Comparison of ENCODE assay signal across 8 mouse cellular contexts in genomic region chr2:11778087-11778823, GRCm38 (mm10). TPM values are rescaled to one million over a fixed set of nuclear protein-coding genes. Genes with fewer than 3 reads are reported as not detected.
DNase-seq lines count a peak whose midpoint lies in the region; ATAC-seq and TF ChIP-seq lines count a peak whose summit lies in the region.

No protein-coding gene starts in this region.

- TF ChIP-seq EP300 in liver, embryonic 14.5 days (IDR thresholded peaks at IDR 0.05; ENCODE audit: low read depth), result no peak
- TF ChIP-seq EP300 in stomach, postnatal 0 days (optimal IDR thresholded peaks at IDR 0.05), result no peak

- peak overlapping the region; percentile 76 for H3K9ac ChIP-seq in heart, embryonic 15.5 days
- peak overlapping the region; percentile 71 for H3K9ac ChIP-seq in liver, embryonic 14.5 days (replicated peaks)
- peak overlapping the region; percentile 80 for H3K9ac ChIP-seq in neural tube, embryonic 11.5 days (ENCODE audit: low read length)
- H3K9ac ChIP-seq in stomach, postnatal 0 days (ENCODE audit: low read length), result peak overlapping the region; percentile 76

- peaks cover 27% of the 10 kb centered on the region for H3K4me1 ChIP-seq in forebrain, embryonic 10.5 days
- peaks cover 36% of the 10 kb centered on the region for H3K4me1 ChIP-seq in heart, embryonic 15.5 days (replicated peaks)
- H3K4me1 ChIP-seq in liver, embryonic 14.5 days (replicated peaks; ENCODE audit: control insufficient read depth in 2 of 2, insufficient read depth in 2 of 2, low read length in 1 of 2), result peaks cover 9 to 12% of the 10 kb centered on the region in 2 experiments
- peaks cover 11% of the 10 kb centered on the region for H3K4me1 ChIP-seq in neural tube, embryonic 11.5 days (ENCODE audit: control insufficient read depth, insufficient read depth, low read length)
- H3K4me1 ChIP-seq in stomach, postnatal 0 days (replicated peaks; ENCODE audit: control insufficient read depth, insufficient read depth), result peaks cover 8% of the 10 kb centered on the region; the same call in 1 of the 2 replicates

- under 1% methylated on average over 43 of the region's 43 CpGs for WGBS in forebrain, embryonic 10.5 days
- under 1% methylated on average over 43 of the region's 43 CpGs for WGBS in heart, embryonic 15.5 days
- under 1% methylated on average over 43 of the region's 43 CpGs for WGBS in liver, embryonic 14.5 days (ENCODE audit: insufficient replicate concordance)
- under 1% methylated on average over 35 of the region's 43 CpGs for WGBS in neural tube, embryonic 11.5 days
- WGBS in stomach, postnatal 0 days, result under 1% methylated on average over 43 of the region's 43 CpGs

- H3K27ac ChIP-seq in forebrain, embryonic 10.5 days, result peak overlapping the region; percentile 92
- peak overlapping the region; percentile 98 for H3K27ac ChIP-seq in heart, embryonic 15.5 days
- peak overlapping the region; percentile 83 for H3K27ac ChIP-seq in liver, embryonic 14.5 days
- peak overlapping the region; percentile 88 for H3K27ac ChIP-seq in neural tube, embryonic 11.5 days (ENCODE audit: low read depth, low read length)
- peak overlapping the region; percentile 99 for H3K27ac ChIP-seq in stomach, postnatal 0 days (replicated peaks)

- peak; percentile 45; the same call in 1 of the 2 replicates for TF ChIP-seq CTCF in liver, embryonic 14.5 days (IDR thresholded peaks at IDR 0.05; ENCODE audit: low read depth)
- peak; percentile 36 for TF ChIP-seq CTCF in stomach, postnatal 0 days (IDR thresholded peaks at IDR 0.05; ENCODE audit: low read depth)

- no peaks in the 10 kb centered on the region for H3K27me3 ChIP-seq in forebrain, embryonic 10.5 days (ENCODE audit: poor library complexity, severe bottlenecking)
- no peaks in the 10 kb centered on the region for H3K27me3 ChIP-seq in heart, embryonic 15.5 days
- no peaks in the 10 kb centered on the region for H3K27me3 ChIP-seq in liver, embryonic 14.5 days (ENCODE audit: control insufficient read depth, insufficient read depth, low read length)
- H3K27me3 ChIP-seq in neural tube, embryonic 11.5 days (ENCODE audit: control insufficient read depth, insufficient read depth, low read length), result no peaks in the 10 kb centered on the region
- no peaks in the 10 kb centered on the region for H3K27me3 ChIP-seq in stomach, postnatal 0 days (ENCODE audit: control insufficient read depth, insufficient read depth, low read length)

- ATAC-seq in heart, embryonic 15.5 days (replicated peaks; ENCODE audit: insufficient number of reproducible peaks, insufficient read depth, low FRiP score, low read depth), result peak; percentile 84
- ATAC-seq in liver, embryonic 14.5 days (ENCODE audit: insufficient read depth), result peak; percentile 79
- ATAC-seq in neural tube, embryonic 11.5 days (ENCODE audit: insufficient read depth, low FRiP score, low TSS enrichment), result peak; percentile 85
- ATAC-seq in stomach, postnatal 0 days (ENCODE audit: low FRiP score, low TSS enrichment), result peak; percentile 90

- H3K36me3 ChIP-seq in forebrain, embryonic 10.5 days (replicated peaks), result peaks cover 38% of the 10 kb centered on the region
- peaks cover 23% of the 10 kb centered on the region for H3K36me3 ChIP-seq in heart, embryonic 15.5 days
- peaks cover 9% of the 10 kb centered on the region for H3K36me3 ChIP-seq in liver, embryonic 14.5 days (replicated peaks; ENCODE audit: control insufficient read depth, insufficient read depth, low read depth)
- peaks cover 12% of the 10 kb centered on the region for H3K36me3 ChIP-seq in neural tube, embryonic 11.5 days (ENCODE audit: control insufficient read depth, insufficient read depth, low read length)
- H3K36me3 ChIP-seq in stomach, postnatal 0 days (ENCODE audit: control insufficient read depth, insufficient read depth, low read length), result peaks cover 3% of the 10 kb centered on the region; the same call in 1 of the 2 replicates

- peak overlapping the region; percentile 84 for H3K4me2 ChIP-seq in heart, embryonic 15.5 days
- H3K4me2 ChIP-seq in liver, embryonic 14.5 days (ENCODE audit: low read depth), result peak overlapping the region; percentile 99
- H3K4me2 ChIP-seq in neural tube, embryonic 11.5 days (ENCODE audit: low read depth), result peak overlapping the region; percentile 89
- peak overlapping the region; percentile 93 for H3K4me2 ChIP-seq in stomach, postnatal 0 days (replicated peaks; ENCODE audit: low read depth)

- DNase-seq in CD8-positive naive resting alpha-beta T cell, adult 2 months (ENCODE audit: low read depth in 2 of 2, low spot score in 2 of 2), result peak; percentile 72 to 84
- DNase-seq in c-Kit-positive CD71-negative TER-119-negative erythroid progenitor cells, embryonic 14.5 days (ENCODE audit: low read depth), result peak; percentile 89
- DNase-seq in forebrain, embryonic 10.5 days (ENCODE audit: extremely low spot score, low spot score), result peak; percentile 90
- peak; percentile 92 to 93 for DNase-seq in kidney, postnatal 25 days
- peak; percentile 80 to 82 (median 80) for DNase-seq in liver, embryonic 14.5 days (ENCODE audit: low read depth in 3 of 3, low spot score in 3 of 3)
- DNase-seq in neural tube, embryonic 11.5 days (ENCODE audit: low spot score), result peak; percentile 88
- peak; percentile 92 for DNase-seq in stomach, postnatal 0 days (ENCODE audit: low spot score)

- no peaks in the 10 kb centered on the region for H3K9me3 ChIP-seq in forebrain, embryonic 10.5 days
- H3K9me3 ChIP-seq in heart, embryonic 15.5 days (replicated peaks), result no peaks in the 10 kb centered on the region
- no peaks in the 10 kb centered on the region for H3K9me3 ChIP-seq in liver, embryonic 14.5 days (ENCODE audit: control insufficient read depth, low read length)
- H3K9me3 ChIP-seq in neural tube, embryonic 11.5 days (ENCODE audit: control insufficient read depth, low read length), result no peaks in the 10 kb centered on the region
- H3K9me3 ChIP-seq in stomach, postnatal 0 days (ENCODE audit: control insufficient read depth, low read length), result no peaks in the 10 kb centered on the region

- H3K4me3 ChIP-seq in forebrain, embryonic 10.5 days, result peak overlapping the region; percentile 74
- H3K4me3 ChIP-seq in heart, embryonic 15.5 days, result peak overlapping the region; percentile 73
- H3K4me3 ChIP-seq in liver, embryonic 14.5 days (ENCODE audit: insufficient read depth in 1 of 2, low read depth in 2 of 2, low read length in 2 of 2), result peak overlapping the region; percentile 69 to 72
- H3K4me3 ChIP-seq in neural tube, embryonic 11.5 days (ENCODE audit: low read depth, low read length), result peak overlapping the region; percentile 80
- H3K4me3 ChIP-seq in stomach, postnatal 0 days (ENCODE audit: low read depth, low read length), result peak overlapping the region; percentile 93

RNA-seq across cellular contexts. Expression of gene Ankrd16, which starts 0.6 kb away (rescaled TPM):
- 46.4 and 53.9 TPM in 2 replicates for polyA plus RNA-seq in forebrain, embryonic 10.5 days (2016; fragmentation: Nextera tagmentation; extraction: Ambion mirVana)
- polyA plus RNA-seq in heart, embryonic 15.5 days (2015; fragmentation: Nextera tagmentation; extraction: Ambion mirVana), result 26.7 and 37.9 TPM in 2 replicates
- polyA plus RNA-seq in liver, embryonic 14.5 days (2012; rRNA removed), result 19.0 and 21.4 TPM in 2 replicates
- polyA plus RNA-seq in liver, embryonic 14.5 days (2014; fragmentation: Nextera tagmentation; extraction: Ambion mirVana), result 4.0 and 6.2 TPM in 2 replicates
- polyA plus RNA-seq in neural tube, embryonic 11.5 days (2014; fragmentation: Nextera tagmentation; extraction: Ambion mirVana), result 28.0 and 30.0 TPM in 2 replicates
- 20.4 and 21.2 TPM in 2 replicates for polyA plus RNA-seq in stomach, postnatal 0 days (2015; fragmentation: Nextera tagmentation; extraction: Ambion mirVana)

RNA-seq across cellular contexts. Expression of gene Fbh1, which starts 0.9 kb away (rescaled TPM):
- polyA plus RNA-seq in forebrain, embryonic 10.5 days (2016; fragmentation: Nextera tagmentation; extraction: Ambion mirVana), result 104 TPM in 2 replicates
- polyA plus RNA-seq in heart, embryonic 15.5 days (2015; fragmentation: Nextera tagmentation; extraction: Ambion mirVana), result 97.6 and 108 TPM in 2 replicates
- polyA plus RNA-seq in liver, embryonic 14.5 days (2012; rRNA removed), result 9.3 and 13.0 TPM in 2 replicates
- 24.8 and 28.6 TPM in 2 replicates for polyA plus RNA-seq in liver, embryonic 14.5 days (2014; fragmentation: Nextera tagmentation; extraction: Ambion mirVana)
- polyA plus RNA-seq in neural tube, embryonic 11.5 days (2014; fragmentation: Nextera tagmentation; extraction: Ambion mirVana), result 134 and 136 TPM in 2 replicates
- 53.3 and 54.4 TPM in 2 replicates for polyA plus RNA-seq in stomach, postnatal 0 days (2015; fragmentation: Nextera tagmentation; extraction: Ambion mirVana)

Comparison
In these comparisons a context has a peak if more than half of its experiments do, and no peak if none do; other contexts are left out.
1. Peak in every context shown above with its lines: DNase-seq, ATAC-seq, H3K4me3 ChIP-seq and H3K27ac ChIP-seq.